8 mouse cellular contexts compared by ENCODE assay signal in the genomic region with DNA sequence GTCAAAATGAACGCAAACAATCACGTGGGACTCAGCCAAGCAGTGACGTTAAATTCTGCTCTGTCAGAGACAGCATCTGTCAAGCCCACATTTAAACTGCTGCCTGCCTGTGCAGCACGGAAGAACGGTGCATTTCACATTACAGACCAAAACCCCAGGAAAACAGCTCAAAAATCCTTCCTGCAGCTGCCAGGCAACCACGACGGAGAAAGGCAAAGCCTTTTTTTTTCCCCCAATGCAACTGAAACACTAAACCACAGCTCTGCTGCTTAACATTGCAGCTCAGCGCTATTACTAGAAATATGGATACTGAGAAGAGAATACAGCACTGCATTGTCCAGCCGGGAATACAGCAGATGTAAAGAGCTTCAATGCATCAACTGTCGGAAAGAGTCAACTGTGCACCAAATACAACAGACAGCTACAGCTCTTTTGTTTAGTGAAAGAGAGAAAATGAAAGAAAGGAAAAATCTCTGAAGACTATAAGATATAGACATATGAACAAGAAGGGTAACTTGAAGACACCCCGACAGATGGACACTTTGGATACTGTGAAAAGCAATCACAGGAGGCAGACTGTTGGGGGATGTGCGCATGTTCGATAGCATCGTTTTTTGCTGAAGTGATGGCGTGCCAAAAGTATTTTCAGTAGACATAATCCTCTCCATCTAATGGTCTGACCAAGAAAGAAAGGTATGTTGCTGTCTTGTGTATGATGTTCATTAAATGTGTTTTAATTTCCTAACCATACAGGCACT. TPM values are rescaled to one million over a fixed set of nuclear protein-coding genes. Genes with fewer than 3 reads are reported as not detected.
DNase-seq lines count a peak whose midpoint lies in the region; ATAC-seq and TF ChIP-seq lines count a peak whose summit lies in the region.

A gene (plus strand): TSS at position 15 of the 758 bp plus-strand sequence.

- 0 out of 2 replicates have a peak, but pooled peaks have one; percentile 16 for TF ChIP-seq POLR2A in heart, adult 2 months (IDR thresholded peaks at IDR 0.05; ENCODE audit: insufficient read depth, low read depth, low read length)
- TF ChIP-seq POLR2A in brain, embryonic 14.5 days (IDR thresholded peaks at IDR 0.05; ENCODE audit: borderline replicate concordance, extremely low read depth, insufficient read depth, insufficient read length, poor library complexity, severe bottlenecking), result no peak

- 40% methylated on average over 15 of the region's 15 CpGs for WGBS in heart, adult 2 months
- 78% methylated on average over 15 of the region's 15 CpGs for WGBS in heart, embryonic 11.5 days (ENCODE audit: insufficient replicate concordance)
- 74% methylated on average over 15 of the region's 15 CpGs for WGBS in midbrain, embryonic 10.5 days
- WGBS in stomach, embryonic 14.5 days, result 39% methylated on average over 15 of the region's 15 CpGs

- no peak for TF ChIP-seq EP300 in heart, adult 2 months (IDR thresholded peaks at IDR 0.05; ENCODE audit: insufficient read depth, low read depth, low read length)

- intact Hi-C loops in heart, adult 2 months (cut with DNase I), result loop anchor here (5.0 kb wide), 1 partner anchor 149 kb away; no protein-coding TSS in a partner anchor

- peak within 1 kb of the TSS; percentile 56 for H3K27ac ChIP-seq in heart, adult 2 months
- no peak within 1 kb of the TSS for H3K27ac ChIP-seq in heart, embryonic 11.5 days (ENCODE audit: low read depth, low read length)
- peak within 1 kb of the TSS; percentile 76 for H3K27ac ChIP-seq in midbrain, embryonic 10.5 days (replicated peaks)
- peak within 1 kb of the TSS; percentile 48; the same call in 1 of the 2 replicates for H3K27ac ChIP-seq in stomach, embryonic 14.5 days (ENCODE audit: low read length)

- H3K27me3 ChIP-seq in heart, adult 2 months (ENCODE audit: control insufficient read depth, insufficient read depth, low read length), result no peaks in the 10 kb centered on the region
- H3K27me3 ChIP-seq in heart, embryonic 11.5 days (ENCODE audit: control insufficient read depth, insufficient read depth, low read length), result no peaks in the 10 kb centered on the region
- no peaks in the 10 kb centered on the region for H3K27me3 ChIP-seq in midbrain, embryonic 10.5 days (ENCODE audit: low read depth, poor library complexity, severe bottlenecking)
- H3K27me3 ChIP-seq in stomach, embryonic 14.5 days (ENCODE audit: control insufficient read depth, insufficient read depth, low read length), result no peaks in the 10 kb centered on the region

- H3K79me2 ChIP-seq in heart, adult 2 months (replicated peaks; ENCODE audit: control insufficient read depth, insufficient read depth, low read length), result no peaks in the 10 kb centered on the region

- no peaks in the 10 kb centered on the region; the same call in 1 of the 2 replicates for H3K4me1 ChIP-seq in heart, adult 2 months (ENCODE audit: control insufficient read depth, insufficient read depth, low read length)
- H3K4me1 ChIP-seq in heart, embryonic 11.5 days (ENCODE audit: control insufficient read depth, insufficient read depth, low read length), result no peaks in the 10 kb centered on the region
- peaks cover 13% of the 10 kb centered on the region for H3K4me1 ChIP-seq in midbrain, embryonic 10.5 days
- H3K4me1 ChIP-seq in stomach, embryonic 14.5 days (ENCODE audit: control insufficient read depth, insufficient read depth, low read length), result no peaks in the 10 kb centered on the region

- no peak for ATAC-seq in heart, embryonic 11.5 days (replicated peaks; ENCODE audit: insufficient number of reproducible peaks, low FRiP score, low TSS enrichment)
- ATAC-seq in stomach, embryonic 14.5 days (ENCODE audit: insufficient number of reproducible peaks, insufficient read depth, low FRiP score, low read depth), result 0 out of 2 replicates have a peak, but pooled peaks have one; percentile 14

- TF ChIP-seq CTCF in heart, adult 2 months (IDR thresholded peaks at IDR 0.05), result no peak
- no peak for TF ChIP-seq CTCF in brain, embryonic 14.5 days (IDR thresholded peaks at IDR 0.05; ENCODE audit: borderline replicate concordance, extremely low read depth, insufficient read depth, insufficient read length)

- no peak within 1 kb of the TSS for H3K4me2 ChIP-seq in heart, embryonic 11.5 days
- peak within 1 kb of the TSS; percentile 44 for H3K4me2 ChIP-seq in stomach, embryonic 14.5 days (replicated peaks; ENCODE audit: low read depth, low read length)

- DNase-seq in heart, adult 2 months, result peak; percentile 24 to 34
- peak; percentile 94 for DNase-seq in brain, embryonic 14.5 days (ENCODE audit: low read depth)
- DNase-seq in frontal cortex, adult 2 months (ENCODE audit: extremely low spot score in 1 of 2, low spot score in 1 of 2), result peak; percentile 60 to 85
- peak; percentile 72 for DNase-seq in layer of hippocampus, adult 11-12 months (ENCODE audit: low spot score)
- DNase-seq in midbrain, embryonic 10.5 days (ENCODE audit: low spot score), result no peak
- DNase-seq in urinary bladder, postnatal 4 days (ENCODE audit: low spot score in 2 of 2), result no peak

- no peaks in the 10 kb centered on the region for H3K9me3 ChIP-seq in heart, embryonic 11.5 days (replicated peaks; ENCODE audit: control insufficient read depth, low read length)
- H3K9me3 ChIP-seq in midbrain, embryonic 10.5 days (replicated peaks), result no peaks in the 10 kb centered on the region
- H3K9me3 ChIP-seq in stomach, embryonic 14.5 days (ENCODE audit: control insufficient read depth, low read depth, low read length), result no peaks in the 10 kb centered on the region

- H3K4me3 ChIP-seq in heart, adult 2 months, result peak within 1 kb of the TSS; percentile 23
- H3K4me3 ChIP-seq in heart, embryonic 11.5 days (ENCODE audit: low read depth, low read length), result no peak within 1 kb of the TSS
- peak within 1 kb of the TSS; percentile 30; the same call in 1 of the 2 replicates for H3K4me3 ChIP-seq in midbrain, embryonic 10.5 days
- H3K4me3 ChIP-seq in stomach, embryonic 14.5 days (ENCODE audit: low read depth, low read length), result peak within 1 kb of the TSS; percentile 11; the same call in 1 of the 2 replicates

- peaks cover under 1% of the 10 kb centered on the region; the same call in 1 of the 2 replicates for H3K36me3 ChIP-seq in heart, adult 2 months (ENCODE audit: control insufficient read depth, insufficient read depth, low read length)
- H3K36me3 ChIP-seq in heart, embryonic 11.5 days (ENCODE audit: control insufficient read depth, insufficient read depth, low read length), result no peaks in the 10 kb centered on the region
- no peaks in the 10 kb centered on the region for H3K36me3 ChIP-seq in midbrain, embryonic 10.5 days
- H3K36me3 ChIP-seq in stomach, embryonic 14.5 days (ENCODE audit: control insufficient read depth, insufficient read depth, low read length), result no peaks in the 10 kb centered on the region

- H3K9ac ChIP-seq in heart, adult 2 months (ENCODE audit: low read depth, low read length), result peak within 1 kb of the TSS; percentile 42
- no peak within 1 kb of the TSS for H3K9ac ChIP-seq in heart, embryonic 11.5 days (ENCODE audit: low read depth, low read length)
- no peak within 1 kb of the TSS; the same call in 1 of the 2 replicates for H3K9ac ChIP-seq in stomach, embryonic 14.5 days (replicated peaks; ENCODE audit: low read depth, low read length)

RNA-seq across cellular contexts. Expression of the gene that starts here (rescaled TPM):
- total RNA-seq in heart, adult 2 months (2021), result 1 to 10 TPM; 1.8 to 3.1 TPM
- polyA plus RNA-seq in heart, adult 2 months (2012; rRNA removed), result 0.98 and 2.0 TPM in 2 replicates
- 0.21 and 0.27 TPM in 2 replicates for polyA plus RNA-seq in heart, embryonic 11.5 days (2014; fragmentation: Nextera tagmentation; extraction: Ambion mirVana)
- 3.0 and 3.8 TPM in 2 replicates for polyA plus RNA-seq in brain, embryonic 14.5 days (2012; rRNA removed)
- 5.6 and 9.2 TPM in 2 replicates for polyA plus RNA-seq in frontal cortex, adult 2 months (2012; rRNA removed)
- 0.28 and 0.46 TPM in 2 replicates for polyA plus RNA-seq in midbrain, embryonic 10.5 days (2016; fragmentation: Nextera tagmentation; extraction: Ambion mirVana)
- polyA plus RNA-seq in stomach, embryonic 14.5 days (2014; fragmentation: Nextera tagmentation; extraction: Ambion mirVana), result 0.76 and 0.77 TPM in 2 replicates

Comparison
In these comparisons a context has a peak if more than half of its experiments do, and no peak if none do; other contexts are left out.
1. Peak in ATAC-seq, H3K4me3 ChIP-seq, H3K27ac ChIP-seq and H3K4me2 ChIP-seq in stomach, embryonic 14.5 days; RNA of the gene not detected or under 1 TPM.
2. DNase-seq: peak in heart, adult 2 months (2 of 2), brain, embryonic 14.5 days (single experiment), frontal cortex, adult 2 months (2 of 2) and layer of hippocampus, adult 11-12 months (single experiment); none in midbrain, embryonic 10.5 days (single experiment) and urinary bladder, postnatal 4 days (0 of 2).